Mouse (Mus musculus) liver, embryonic 14.5 days (tissue): ENCODE data around the gene Olfr1462.

Experiments
- CTCF ChIP-seq: IDR thresholded peaks from 2 replicates; pipeline ENCODE4 v1.5.1; 2016; ENCODE audit warnings: antibody characterized with exemption, low read depth, control low read depth
- EP300 ChIP-seq: IDR thresholded peaks from 2 replicates; pipeline ENCODE4 v1.6.1; 2016; ENCODE audit warnings: antibody characterized with exemption, low read depth

- no peak for TF ChIP-seq CTCF
- TF ChIP-seq EP300, result no peak
Measured at GRCm38 (mm10) chr19:13149449-13149848, 36.1 kb upstream of the Olfr1462 start, which contains the start of gene Olfr1459.
